Mouse (Mus musculus) lung, postnatal 0 days (tissue): ENCODE measurements around the gene Slc35e4. TPM values are rescaled to one million over a fixed set of nuclear protein-coding genes. Genes with fewer than 3 reads are reported as not detected.

ENCODE experiments used
- ATAC-seq: fragments of 200-750 bp; cut with Nextera tagmentation; 2 replicates; pipeline ENCODE4 v1.8.0; 2017; ENCODE audit warnings: moderate library complexity
- DNase-seq: peaks from one replicate; pipeline ENCODE4 v3.0.0-alpha.2; 2016; ENCODE audit warnings: low spot score
- H3K27ac ChIP-seq: fragments of 300-500 bp; sonication (generic); 2 replicates; pipeline ENCODE4 v1.5.1; 2014; ENCODE audit warnings: antibody characterized with exemption, mild to moderate bottlenecking, low read length, mixed read lengths
- H3K27me3 ChIP-seq: fragments of 300-500 bp; sonication (generic); replicated peaks from 2 replicates; pipeline ENCODE4 v1.6.1; 2014; ENCODE audit warnings: low read length, mixed read lengths; ENCODE audit not compliant: insufficient read depth
- H3K36me3 ChIP-seq: fragments of 300-500 bp; sonication (generic); 2 replicates; pipeline ENCODE4 v1.6.1; 2014; ENCODE audit warnings: low read length, mixed read lengths; ENCODE audit not compliant: insufficient read depth
- H3K4me1 ChIP-seq: fragments of 300-500 bp; sonication (generic); 2 replicates; pipeline ENCODE4 v1.6.1; 2014; ENCODE audit warnings: antibody characterized with exemption, low read depth, low read length, mixed read lengths; ENCODE audit not compliant: insufficient read depth
- H3K4me2 ChIP-seq: fragments of 300-500 bp; sonication (generic); replicated peaks from 2 replicates; pipeline ENCODE4 v1.6.1; 2014; ENCODE audit warnings: low read depth, mild to moderate bottlenecking, low read length, moderate library complexity, mixed read lengths
- H3K4me3 ChIP-seq: fragments of 300-500 bp; sonication (generic); 2 replicates; pipeline ENCODE4 v1.5.1; 2014; ENCODE audit warnings: low read depth, low read length
- H3K9ac ChIP-seq: fragments of 300-500 bp; sonication (generic); replicated peaks from 2 replicates; pipeline ENCODE4 v1.6.1; 2014; ENCODE audit warnings: low read depth, mild to moderate bottlenecking
- H3K9me3 ChIP-seq: fragments of 300-500 bp; sonication (generic); 2 replicates; pipeline ENCODE4 v1.6.1; 2016; ENCODE audit warnings: low read length, mixed read lengths
- CTCF ChIP-seq: IDR thresholded peaks from 2 replicates; pipeline ENCODE4 v1.5.1; 2016; ENCODE audit warnings: antibody characterized with exemption, mild to moderate bottlenecking
- EP300 ChIP-seq: IDR thresholded peaks from 2 replicates; pipeline ENCODE4 v1.6.1; 2016; ENCODE audit warnings: antibody characterized with exemption, mild to moderate bottlenecking, control low read depth
- WGBS: fragments of 180-500 bp; shearing (Covaris S2); extraction: QIAGEN DNeasy Blood & Tissue Kit; methylation state at CpG from one replicate; pipeline ENCODE4 v1.1.7; 2014; 5-methylcytosine and 5-hydroxymethylcytosine counted together
- polyA plus RNA-seq: library from polyadenylated mRNA; unstranded; fragments of >200 nt; fragmentation: Nextera tagmentation; extraction: Ambion mirVana; gene quantifications from 2 replicates; pipeline ENCODE4 v1.2.1, GENCODE M21; 2015

Gene Slc35e4
- polyA plus RNA-seq, 1 experiment from 2014 or later = 10.3 TPM

- Histone ChIP-seq H3K9ac (no peak overlapping the region), H3K27ac (no peak overlapping the region), H3K36me3 (no peaks in the 10 kb centered on the region), H3K4me1 (no peaks in the 10 kb centered on the region), H3K4me3 (no peak overlapping the region), H3K9me3 (no peaks in the 10 kb centered on the region), H3K27me3 (no peaks in the 10 kb centered on the region), H3K4me2 (no peak overlapping the region)
- no peak for DNase-seq
- TF ChIP-seq CTCF (no peak), EP300 (no peak)
- no peak for ATAC-seq
- 84% methylated on average over 3 of the region's 3 CpGs for WGBS
Measured at GRCm38 (mm10) chr11:3883711-3884110, 30.8 kb downstream of the Slc35e4 start.

- Histone ChIP-seq H3K36me3 (no peaks in the 10 kb centered on the region), H3K4me3 (no peak overlapping the region), H3K27me3 (no peaks in the 10 kb centered on the region), H3K9ac (no peak overlapping the region), H3K4me2 (no peak overlapping the region), H3K27ac (no peak overlapping the region), H3K9me3 (no peaks in the 10 kb centered on the region), H3K4me1 (no peaks in the 10 kb centered on the region)
- DNase-seq (peak; percentile 79), ATAC-seq (0 out of 2 replicates have a peak, but pooled peaks have one; percentile 47)
- 32% methylated on average over 2 of the region's 2 CpGs for WGBS
- TF ChIP-seq EP300 (no peak), CTCF (peak; percentile 94)
Measured at GRCm38 (mm10) chr11:3879836-3880235, 34.6 kb downstream of the Slc35e4 start.

- no peak for TF ChIP-seq EP300
- no peak for TF ChIP-seq CTCF
- H3K4me2 ChIP-seq = no peak overlapping the region
- WGBS = 62% methylated on average over 7 of the region's 7 CpGs
- no peak overlapping the region for H3K4me3 ChIP-seq
- no peaks in the 10 kb centered on the region for H3K36me3 ChIP-seq
- no peaks in the 10 kb centered on the region for H3K27me3 ChIP-seq
- ATAC-seq (no peak), DNase-seq (no peak)
- no peak overlapping the region for H3K27ac ChIP-seq
- H3K9ac ChIP-seq = no peak overlapping the region
- no peaks in the 10 kb centered on the region for H3K4me1 ChIP-seq
- no peaks in the 10 kb centered on the region for H3K9me3 ChIP-seq
Measured at GRCm38 (mm10) chr11:3878660-3879059, 35.8 kb downstream of the Slc35e4 start.

- Histone ChIP-seq H3K27me3 (no peaks in the 10 kb centered on the region), H3K4me1 (no peaks in the 10 kb centered on the region)
- DNase-seq = no peak
Measured at GRCm38 (mm10) chr11:3876419-3876818, 38.0 kb downstream of the Slc35e4 start.

GRCm38 (mm10) chr11:3864343-3864742 is 50.1 kb downstream of the Slc35e4 start:
- H3K36me3 ChIP-seq = no peaks in the 10 kb centered on the region
- no peaks in the 10 kb centered on the region for H3K9me3 ChIP-seq
- H3K27me3 ChIP-seq = no peaks in the 10 kb centered on the region; the same call in 1 of the 2 replicates
- no peak for ATAC-seq
- TF ChIP-seq CTCF (no peak), EP300 (no peak)
- no peak overlapping the region for H3K27ac ChIP-seq
- 30% methylated on average over 6 of the region's 6 CpGs for WGBS
- H3K4me2 ChIP-seq = peak overlapping the region; percentile 70; the same call in 1 of the 2 replicates
- no peaks in the 10 kb centered on the region for H3K4me1 ChIP-seq
- H3K9ac ChIP-seq = no peak overlapping the region
- H3K4me3 ChIP-seq = no peak overlapping the region
- DNase-seq = no peak

More at GRCm38 (mm10) chr11:3876419-3876818, 38.0 kb downstream of the Slc35e4 start:
- H3K9me3 ChIP-seq = no peaks in the 10 kb centered on the region
- WGBS = 71% methylated on average over 6 of the region's 6 CpGs
- no peak overlapping the region for H3K27ac ChIP-seq
- no peak overlapping the region for H3K4me3 ChIP-seq
- H3K4me2 ChIP-seq = no peak overlapping the region
- no peak for ATAC-seq
- H3K9ac ChIP-seq = no peak overlapping the region
- TF ChIP-seq CTCF (no peak), EP300 (no peak)
- no peaks in the 10 kb centered on the region for H3K36me3 ChIP-seq

- Histone ChIP-seq H3K27ac (no peak within 1 kb of the TSS), H3K4me3 (peak within 1 kb of the TSS; percentile 30), H3K4me1 (no peaks in the 10 kb centered on the region), H3K36me3 (no peaks in the 10 kb centered on the region), H3K4me2 (peak within 1 kb of the TSS; percentile 70), H3K27me3 (no peaks in the 10 kb centered on the region; the same call in 1 of the 2 replicates), H3K9ac (no peak within 1 kb of the TSS; the same call in 1 of the 2 replicates), H3K9me3 (no peaks in the 10 kb centered on the region)
- peak; percentile 85 for DNase-seq
- no peak for TF ChIP-seq EP300
- TF ChIP-seq CTCF = peak; percentile 65
- WGBS = 5% methylated on average over 45 of the region's 58 CpGs
- peak; percentile 97 for ATAC-seq
Measured at GRCm38 (mm10) chr11:3863454-3864112, 50.9 kb downstream of the Slc35e4 start, which contains the start of gene Osbp2. TSS of gene Osbp2 (minus strand) at chr11:3863903.
